Comparison of ENCODE assay signal across 17 mouse cellular contexts in the genomic region with DNA sequence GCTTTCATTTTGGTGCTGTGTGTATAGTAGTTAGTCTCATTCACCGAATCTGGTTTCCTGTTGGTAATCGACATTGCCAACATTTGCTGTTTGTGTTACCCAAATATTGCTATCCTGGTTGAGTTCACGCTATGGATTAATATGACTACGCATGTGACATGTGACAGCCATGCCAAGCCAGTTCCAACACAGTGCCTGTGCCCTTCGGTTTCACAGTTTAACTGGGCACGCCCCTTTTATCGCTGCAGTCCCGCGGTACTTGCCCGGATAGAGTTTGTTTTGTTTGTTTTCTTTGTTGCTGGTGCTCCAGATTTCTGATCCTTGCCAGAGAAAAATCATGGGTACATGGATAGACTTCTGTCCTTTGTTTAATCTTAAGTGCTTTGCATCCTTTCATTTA.
"Had no signal": no experiment of that assay in that cellular context is flagged by ENCODE, and none has a peak within 500 bp of the region (broad histone marks: within the 10 kb centered on the region; RNA-seq: fewer than 3 reads in every experiment).

No protein-coding gene starts in this region.

- H3K4me1 ChIP-seq: neural tube, embryonic 12.5 days; neural tube, embryonic 13.5 days; neural tube, embryonic 15.5 days; stomach, embryonic 15.5 days had no signal

- H3K27me3 ChIP-seq: neural tube, embryonic 12.5 days; neural tube, embryonic 13.5 days; neural tube, embryonic 15.5 days; stomach, embryonic 15.5 days had no signal

- H3K9ac ChIP-seq: neural tube, embryonic 12.5 days; neural tube, embryonic 13.5 days; neural tube, embryonic 15.5 days; stomach, embryonic 15.5 days had no signal

- H3K4me2 ChIP-seq: neural tube, embryonic 12.5 days; neural tube, embryonic 13.5 days; neural tube, embryonic 15.5 days; stomach, embryonic 15.5 days had no signal

- H3K4me3 ChIP-seq: neural tube, embryonic 12.5 days; neural tube, embryonic 13.5 days; neural tube, embryonic 15.5 days; stomach, embryonic 15.5 days had no signal

- H3K27ac ChIP-seq: neural tube, embryonic 12.5 days; neural tube, embryonic 13.5 days; neural tube, embryonic 15.5 days; stomach, embryonic 15.5 days; stomach, postnatal 0 days had no signal

- DNase-seq: retina, postnatal 1 day; right cerebral cortex, adult 18-20 months; right cerebral cortex, postnatal 14 days; right cerebral cortex, postnatal 25 days; right cerebral cortex, postnatal 4 days; spleen, adult 18-20 months; thymus, adult 18-20 months; thymus, adult 2 months; thymus, postnatal 14 days; thymus, postnatal 25 days; thymus, postnatal 36 days; thymus, postnatal 4 days had no signal

- H3K9me3 ChIP-seq: neural tube, embryonic 12.5 days; neural tube, embryonic 13.5 days; neural tube, embryonic 15.5 days; stomach, embryonic 15.5 days had no signal

- H3K36me3 ChIP-seq: neural tube, embryonic 12.5 days; neural tube, embryonic 13.5 days; neural tube, embryonic 15.5 days; stomach, embryonic 15.5 days had no signal
